Mouse (Mus musculus): ENCODE data around the gene F13a1.

The F13a1 gene

DNA sequence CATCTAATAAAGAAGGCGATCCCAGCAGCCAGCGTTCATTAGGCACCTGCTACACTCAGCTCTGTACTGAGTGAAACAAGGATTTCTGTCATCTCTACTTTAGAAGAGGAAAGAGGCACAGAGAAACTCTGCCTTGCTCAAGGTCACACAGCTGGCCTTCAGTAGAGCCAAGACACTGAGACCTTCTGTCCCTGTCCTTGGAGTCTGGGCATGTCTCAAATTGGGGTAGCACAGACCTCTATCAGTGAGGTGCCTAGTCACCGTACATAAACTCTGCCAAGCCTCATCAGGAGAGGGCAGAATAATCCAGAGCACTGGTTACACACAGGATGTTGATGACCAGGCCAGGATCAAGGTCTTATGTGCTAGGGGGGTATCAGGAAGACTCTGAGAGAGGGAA is 108.2 kb downstream of the F13a1 start:
- DNase-seq = no peak

DNA sequence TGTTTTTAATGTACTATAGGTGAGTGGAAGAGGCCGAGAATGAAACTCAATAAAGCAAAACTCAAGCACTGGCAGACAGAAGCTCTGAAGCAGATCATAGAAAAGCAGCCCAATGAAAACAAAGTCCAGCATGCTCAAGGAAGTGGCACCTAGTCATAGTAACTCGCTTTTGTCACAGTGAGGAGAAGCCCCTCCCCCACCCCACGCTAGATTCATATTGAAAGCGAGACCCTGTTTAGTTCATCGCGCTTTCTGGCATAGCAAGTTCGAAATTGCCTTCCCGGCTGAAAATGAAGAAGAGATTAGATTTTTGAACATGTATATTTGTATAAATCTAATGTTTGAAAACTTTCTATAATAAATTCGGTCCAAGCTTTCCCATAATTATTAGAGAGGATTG is 118.0 kb downstream of the F13a1 start:
- DNase-seq = no peak

DNA sequence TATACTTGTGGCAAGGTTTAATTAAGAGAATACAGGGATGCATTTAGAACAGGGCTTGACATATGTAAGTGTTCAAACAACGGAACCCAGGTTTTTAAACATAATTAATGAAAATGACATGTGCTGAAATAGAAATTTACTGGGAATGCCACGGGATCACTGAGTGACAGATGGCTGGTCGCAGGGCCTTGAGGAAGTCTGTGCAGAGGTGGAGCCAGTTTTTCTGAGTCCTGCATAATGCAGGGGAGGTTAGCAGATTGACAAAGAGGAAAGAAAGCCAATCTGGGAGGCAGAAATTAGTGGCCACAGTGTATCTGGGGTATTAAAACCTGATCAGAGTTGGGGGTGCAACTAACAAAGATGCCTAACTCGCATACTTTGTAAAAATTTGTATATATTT is 130.3 kb downstream of the F13a1 start:
- DNase-seq = no peak

DNA sequence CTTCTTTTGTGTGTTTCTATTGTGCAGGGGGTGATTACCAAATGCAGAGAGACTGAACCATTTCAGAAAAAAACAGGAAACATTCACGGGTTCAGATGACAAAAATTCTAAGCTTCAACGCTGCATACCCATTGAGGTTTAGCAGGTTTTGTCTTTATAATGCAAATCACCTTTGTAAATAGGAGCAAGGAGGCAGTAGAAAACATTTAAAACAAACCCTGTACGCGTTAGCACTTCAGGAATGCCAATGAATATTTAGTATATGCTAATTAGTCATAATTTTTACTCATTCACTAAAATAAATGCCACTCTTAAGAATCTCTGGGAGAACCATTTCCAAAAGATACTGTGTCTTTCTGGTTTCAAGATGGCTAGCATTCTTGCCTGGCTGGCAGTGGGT is 146.2 kb downstream of the F13a1 start:
- DNase-seq = no peak

DNA sequence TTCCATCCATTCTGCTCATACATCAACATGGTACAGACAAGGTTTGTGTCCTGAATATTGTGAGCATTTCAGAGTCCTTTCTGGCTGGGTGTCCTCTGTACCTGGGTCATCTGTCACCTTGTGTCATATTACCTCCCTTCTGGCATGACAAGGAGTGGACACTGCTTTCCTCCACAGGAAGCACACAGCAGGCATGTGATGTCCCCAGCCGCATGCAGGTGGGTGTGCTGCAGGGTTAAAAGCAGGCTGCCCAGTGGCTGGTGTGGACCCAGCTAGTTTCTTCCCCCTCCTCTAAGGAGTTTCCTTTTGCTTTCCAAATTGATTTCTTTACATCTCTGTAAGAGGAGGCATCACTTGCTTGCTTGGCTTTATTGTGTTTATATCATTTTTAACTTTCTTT is 146.6 kb downstream of the F13a1 start:
- no peak for DNase-seq

DNA sequence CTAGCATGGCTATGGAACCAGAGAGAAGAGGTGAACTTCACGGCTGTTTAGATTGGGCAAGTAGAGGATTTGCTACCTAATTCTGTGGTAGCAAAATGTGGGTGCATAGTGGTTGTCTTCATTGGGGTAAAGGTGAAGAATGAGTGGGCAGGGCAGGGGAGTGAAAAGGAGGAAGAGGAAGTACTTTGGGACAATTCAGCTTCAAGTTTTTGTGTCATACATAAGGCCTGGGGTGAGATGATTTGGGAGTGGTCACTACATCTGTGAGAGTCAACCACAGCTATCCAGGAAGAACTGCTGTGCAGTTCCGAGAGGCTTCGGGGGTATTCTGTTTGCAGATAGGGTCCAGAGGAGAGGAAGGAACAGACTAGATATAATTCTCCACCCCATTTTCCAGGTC is 148.4 kb downstream of the F13a1 start:
- no peak for DNase-seq

DNA sequence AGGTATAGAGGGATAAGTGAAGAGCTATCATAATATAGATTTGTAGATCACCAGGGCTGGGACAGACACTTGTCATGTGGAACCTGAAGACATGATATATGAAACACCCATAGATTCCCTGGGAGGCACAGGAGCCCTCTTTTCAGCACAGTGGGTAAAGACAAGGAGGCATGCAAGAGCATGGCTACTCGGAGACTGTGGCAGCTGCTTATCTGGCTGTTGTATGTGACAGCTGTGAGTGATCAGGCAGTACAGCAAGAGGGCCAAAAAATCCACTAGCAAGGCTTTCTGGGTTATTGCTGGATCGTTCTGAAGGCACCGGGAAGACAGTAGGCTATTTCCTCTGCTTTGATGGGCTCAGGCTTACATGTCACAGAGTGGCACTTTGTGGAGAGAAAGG is 149.0 kb downstream of the F13a1 start:
- DNase-seq = no peak

DNA sequence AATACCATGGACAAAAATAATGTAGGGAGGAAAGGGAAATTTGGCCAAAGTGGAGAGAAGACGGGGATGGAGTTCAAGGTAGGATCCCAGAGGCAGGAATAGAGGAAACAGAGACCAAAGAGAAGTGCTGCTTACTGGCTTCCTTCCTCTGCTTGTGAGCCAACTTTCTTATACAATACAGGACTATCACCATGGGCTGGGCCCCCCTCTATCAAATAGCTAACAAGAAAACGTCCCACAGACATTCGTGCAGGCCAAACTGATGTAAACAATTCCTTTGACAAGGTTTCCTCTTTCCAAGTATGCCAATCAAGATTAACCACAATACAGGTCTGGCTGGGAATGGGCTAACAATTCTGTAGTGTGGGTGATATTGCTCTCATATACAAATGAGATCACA is 154.0 kb downstream of the F13a1 start:
- DNase-seq = no peak

DNA sequence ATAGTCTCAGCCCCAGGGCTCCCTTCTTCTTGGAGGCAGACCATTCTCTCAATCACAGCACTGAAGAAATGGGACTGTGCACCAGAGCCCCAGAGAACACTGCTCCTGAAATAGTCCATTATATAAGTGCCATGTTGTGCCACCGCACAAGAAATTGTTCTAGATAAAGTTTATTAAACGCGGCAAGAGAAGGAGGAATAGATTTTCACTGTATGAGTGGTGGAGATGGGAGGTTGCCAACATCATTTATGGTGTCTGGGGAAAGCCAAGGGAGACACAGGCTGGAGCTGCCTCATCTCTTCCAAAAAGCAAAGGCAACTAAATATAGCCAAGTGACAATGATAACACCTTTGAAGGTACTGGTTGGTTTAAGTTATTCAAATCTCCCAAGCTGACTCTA is 156.3 kb downstream of the F13a1 start:
- no peak for DNase-seq

DNA sequence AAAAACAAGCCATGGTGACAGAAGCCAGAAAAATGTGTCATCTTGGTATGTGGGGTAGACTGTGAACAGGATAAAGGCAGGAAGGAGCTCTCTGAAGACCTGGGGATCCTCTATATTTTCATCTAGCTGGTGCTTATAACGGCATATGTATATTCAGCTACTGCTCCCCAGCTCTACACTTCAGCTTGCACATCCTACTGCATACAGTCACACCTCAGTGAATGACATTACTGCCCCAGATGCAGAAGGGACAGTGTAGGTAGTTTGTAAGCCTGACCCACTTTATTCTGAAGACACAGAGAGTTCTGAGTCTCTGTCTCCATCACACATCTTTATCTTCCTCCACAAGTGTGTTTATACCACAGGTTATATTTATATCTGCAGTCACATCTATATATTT is 157.8 kb downstream of the F13a1 start:
- DNase-seq = no peak

DNA sequence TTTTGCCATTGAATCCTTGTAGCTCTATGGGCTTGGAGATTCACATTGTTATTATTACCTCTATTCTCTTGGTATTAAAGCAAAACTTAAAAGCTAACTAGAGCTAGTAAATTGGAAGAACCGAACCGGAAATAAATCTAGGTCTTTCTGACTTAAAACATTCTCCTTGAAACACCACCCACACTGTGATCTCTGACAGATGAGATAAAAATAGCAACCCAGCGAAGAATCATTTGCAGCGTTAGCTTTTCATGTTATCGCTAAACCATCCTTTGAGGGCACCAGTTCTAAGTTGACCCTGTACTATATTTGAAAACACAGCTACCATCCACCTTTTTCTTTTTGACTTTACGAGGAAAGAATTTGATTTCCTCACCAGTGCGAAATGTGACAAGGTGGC is 164.1 kb downstream of the F13a1 start:
- DNase-seq = no peak

DNA sequence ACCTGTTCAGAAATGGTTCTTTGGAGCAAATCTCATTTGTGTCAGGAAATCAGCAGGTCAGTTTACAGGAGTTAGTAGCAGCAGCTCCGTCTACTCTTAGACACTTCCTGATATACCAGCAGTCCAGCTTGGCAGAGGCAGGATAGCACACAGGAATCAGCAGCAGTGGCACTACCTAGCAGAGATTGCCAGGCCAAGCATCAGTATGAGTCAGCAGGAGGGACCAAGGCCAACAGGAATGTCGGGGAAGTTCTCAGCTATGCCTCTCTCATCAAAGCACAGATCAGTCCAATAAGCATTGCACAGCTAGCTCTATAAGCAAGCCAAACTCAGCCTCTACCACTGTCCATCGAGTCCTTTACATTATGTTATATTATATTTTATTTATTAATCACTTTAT is 210.9 kb downstream of the F13a1 start:
- DNase-seq = no peak

Measured in cerebellum, adult 11 months (tissue).